Mouse (Mus musculus) small intestine, adult 2 months (tissue): ENCODE measurements around the gene Taf6l. TPM values are rescaled to one million over a fixed set of nuclear protein-coding genes. Genes with fewer than 3 reads are reported as not detected.
"Not testable (repeated sequence)": the region's sequence is repeated elsewhere in the genome, so short reads cannot be mapped to it uniquely, and the experiment has no call there.

Experiments
- H3K27ac ChIP-seq: fragments of 200-500 bp; 2 replicates; pipeline ENCODE4 v1.5.1; 2012; ENCODE audit warnings: low read depth, low read length, control low read depth, inconsistent platforms; ENCODE audit not compliant: insufficient read depth
- H3K27me3 ChIP-seq: fragments of 200-500 bp; 2 replicates; pipeline ENCODE4 v1.6.1; 2012; ENCODE audit warnings: mild to moderate bottlenecking, moderate library complexity, low read length, inconsistent platforms; ENCODE audit not compliant: control insufficient read depth, insufficient read depth
- H3K36me3 ChIP-seq: fragments of 200-500 bp; 2 replicates; pipeline ENCODE4 v1.6.1; 2012; ENCODE audit warnings: mild to moderate bottlenecking, low read length, control low read depth, inconsistent platforms; ENCODE audit not compliant: control insufficient read depth, insufficient read depth
- H3K4me1 ChIP-seq: fragments of 200-500 bp; 2 replicates; pipeline ENCODE4 v1.6.1; 2012; ENCODE audit warnings: low read length, inconsistent platforms, mixed read lengths; ENCODE audit not compliant: control insufficient read depth, insufficient read depth, insufficient read length
- H3K4me3 ChIP-seq: fragments of 200-500 bp; 2 replicates; pipeline ENCODE4 v1.5.1; 2012; ENCODE audit warnings: low read depth, mild to moderate bottlenecking, control low read depth, inconsistent platforms, low read length, moderate library complexity
- CTCF ChIP-seq: fragments of 200-500 bp; IDR thresholded peaks from 2 replicates; pipeline ENCODE4 v1.5.1; 2012; ENCODE audit warnings: low read depth, mild to moderate bottlenecking, control low read depth, inconsistent platforms, low read length, moderate library complexity, mixed read lengths; ENCODE audit not compliant: insufficient replicate concordance, insufficient read length; ENCODE audit errors: extremely low read depth
- POLR2A ChIP-seq: fragments of 200-500 bp; IDR thresholded peaks from 2 replicates; pipeline ENCODE4 v1.6.1; 2012; ENCODE audit warnings: low read depth, mild to moderate bottlenecking, control low read depth, inconsistent platforms, low read length, moderate library complexity
- WGBS: fragments of 180-500 bp; shearing (Covaris S2); methylation state at CpG from one replicate; pipeline ENCODE4 v1.1.7; 2018; 5-methylcytosine and 5-hydroxymethylcytosine counted together
- polyA plus RNA-seq: library from polyadenylated mRNA; depleted of rRNA; stranded (reverse); fragments of >200 nt; gene quantifications from 2 replicates; pipeline ENCODE4 v1.2.3, GENCODE M21; 2012

Gene Taf6l
- polyA plus RNA-seq, 1 experiment: 8.1 TPM

DNA sequence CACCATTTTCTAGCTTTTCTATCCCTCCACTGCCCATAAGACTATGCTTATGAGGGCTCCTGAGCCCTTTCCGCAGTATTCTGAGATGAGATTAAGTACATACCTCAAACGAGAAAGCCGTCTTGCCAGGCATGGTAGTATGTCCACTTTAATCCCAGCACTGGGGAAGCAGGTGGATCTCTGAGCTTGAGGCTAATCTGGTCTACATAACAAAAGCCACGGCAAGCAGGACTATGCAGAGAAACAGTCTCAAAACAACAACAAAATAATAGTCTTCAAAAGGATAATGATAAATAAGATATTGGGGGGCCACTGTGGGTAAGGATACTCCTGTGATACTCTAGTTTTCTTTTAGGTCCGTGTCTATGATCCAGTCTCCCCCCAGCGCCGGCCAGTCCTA lies 47.3 kb downstream of the Taf6l start:
- TF ChIP-seq POLR2A (no peak), CTCF (no peak)

DNA sequence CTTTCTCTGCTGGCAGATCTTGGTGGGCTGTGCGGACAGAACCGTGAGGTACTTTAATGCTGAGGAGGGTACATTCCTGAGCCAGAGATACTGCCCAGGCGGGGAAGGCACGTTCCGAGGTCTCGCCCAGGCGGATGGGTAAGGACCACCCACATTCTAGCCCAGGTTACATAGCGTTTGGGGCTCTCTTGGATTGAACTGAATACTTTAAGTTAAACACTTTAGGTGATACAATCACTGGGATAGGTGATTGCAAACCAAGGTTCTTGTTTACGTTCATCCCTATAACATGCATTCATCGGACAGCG lies 50.1 kb downstream of the Taf6l start:
- 2% methylated on average over 11 of the region's 11 CpGs for WGBS
- TF ChIP-seq POLR2A: no peak
- TF ChIP-seq CTCF: no peak
- H3K27ac ChIP-seq: no peak overlapping the region

More for the DNA sequence above, 47.3 kb downstream of the Taf6l start:
- H3K27ac ChIP-seq: no peak overlapping the region
- peaks cover 5% of the 10 kb centered on the region for H3K4me1 ChIP-seq
- H3K4me3 ChIP-seq: no peak overlapping the region
- H3K27me3 ChIP-seq: no peaks in the 10 kb centered on the region
- peaks cover 21% of the 10 kb centered on the region for H3K36me3 ChIP-seq
- 92% methylated on average over 7 of the region's 7 CpGs for WGBS

GRCm38 (mm10) chr19:8735389-8736159 lies 50.6 kb downstream of the Taf6l start, which contains the start of gene Wdr74:
Gene Wdr74, plus strand, starts transcription at chr19:8735827.
- Histone ChIP-seq H3K27ac (0 out of 2 replicates have a peak within 1 kb of the TSS, but pooled peaks have one; percentile 15), H3K4me3 (peak within 1 kb of the TSS; percentile 69), H3K36me3 (peaks cover 13% of the 10 kb centered on the region), H3K4me1 (no peaks in the 10 kb centered on the region), H3K27me3 (no peaks in the 10 kb centered on the region)
- TF ChIP-seq POLR2A (peak; percentile 32), CTCF (no peak)
- WGBS: under 1% methylated on average over 32 of the region's 32 CpGs

More for the DNA sequence above, 50.1 kb downstream of the Taf6l start:
- H3K36me3 ChIP-seq: peaks cover 13% of the 10 kb centered on the region
- H3K4me1 ChIP-seq: no peaks in the 10 kb centered on the region
- no peaks in the 10 kb centered on the region for H3K27me3 ChIP-seq
- peak overlapping the region; percentile 69 for H3K4me3 ChIP-seq

DNA sequence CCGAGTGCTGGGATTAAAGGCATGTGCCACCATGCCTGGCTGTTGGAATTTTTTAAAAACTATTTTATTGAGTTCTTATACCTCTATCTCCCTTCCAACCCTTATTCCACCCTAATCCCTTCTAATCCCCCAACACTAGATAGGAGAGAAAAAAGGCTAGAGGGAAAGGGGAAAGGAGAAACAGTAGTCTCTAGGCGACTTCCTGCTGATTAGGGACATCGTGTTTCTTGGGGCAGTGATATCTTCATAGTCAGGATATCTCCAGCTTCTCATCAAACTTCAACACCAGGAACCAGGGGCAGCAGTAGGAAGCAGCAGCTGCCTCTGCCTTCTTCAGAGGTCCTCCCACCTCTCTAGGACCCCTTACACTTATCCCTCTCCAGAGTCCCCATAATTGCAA lies 51.9 kb downstream of the Taf6l start:
- WGBS: 56% methylated on average over 3 of the region's 3 CpGs
- no peaks in the 10 kb centered on the region for H3K4me1 ChIP-seq
- H3K27me3 ChIP-seq: no peaks in the 10 kb centered on the region
- H3K27ac ChIP-seq: no peak overlapping the region
- no peak overlapping the region for H3K4me3 ChIP-seq
- peaks cover 5% of the 10 kb centered on the region for H3K36me3 ChIP-seq
- TF ChIP-seq POLR2A (no peak), CTCF (no peak)

DNA sequence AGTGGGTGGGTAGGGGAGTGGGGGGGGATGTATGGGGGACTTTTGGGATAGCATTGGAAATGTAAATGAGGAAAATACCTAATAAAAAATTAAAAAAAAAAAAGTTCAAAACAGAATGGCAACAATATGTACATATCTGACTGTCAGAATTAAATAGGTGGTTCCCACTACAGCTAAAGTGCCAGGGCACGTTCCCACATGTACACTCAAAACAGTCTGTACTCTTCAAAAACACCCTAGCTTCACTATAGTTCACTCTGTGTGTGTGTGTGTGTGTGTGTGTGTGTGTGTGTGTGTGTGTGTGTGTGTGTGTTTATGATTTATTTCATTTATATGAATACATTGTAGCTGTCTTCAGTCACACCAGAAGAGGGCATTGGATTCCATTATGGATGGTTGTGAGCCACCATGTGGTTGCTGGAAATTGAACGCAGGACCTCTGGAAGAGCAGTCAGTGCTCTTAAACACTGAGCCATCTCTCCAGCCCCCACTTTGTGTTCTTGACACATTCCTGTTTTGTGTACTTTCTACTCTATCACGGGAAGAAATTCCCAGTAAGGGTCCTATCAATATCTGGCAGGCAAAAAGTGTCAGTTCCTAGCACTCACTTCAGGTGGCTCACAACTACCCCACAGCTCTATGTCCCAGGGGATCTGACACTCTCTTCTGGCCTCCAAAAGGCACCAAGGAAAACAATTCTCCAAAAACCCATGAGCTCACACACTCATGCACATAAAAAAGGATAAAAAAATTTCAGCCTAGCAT lies 57.7 kb downstream of the Taf6l start:
- peaks cover 22% of the 10 kb centered on the region for H3K36me3 ChIP-seq
- H3K27ac ChIP-seq, H3K4me1 ChIP-seq, H3K27me3 ChIP-seq, H3K4me3 ChIP-seq: not testable (repeated sequence)
- WGBS: 42% methylated on average over 3 of the region's 3 CpGs

- WGBS: 23% methylated on average over 5 of the region's 5 CpGs
- no peak overlapping the region for H3K27ac ChIP-seq
- H3K4me1 ChIP-seq: no peaks in the 10 kb centered on the region; the same call in 1 of the 2 replicates
- TF ChIP-seq CTCF: no peak
- TF ChIP-seq POLR2A: no peak
- peaks cover 22% of the 10 kb centered on the region for H3K36me3 ChIP-seq
- H3K4me3 ChIP-seq: no peak overlapping the region
- H3K27me3 ChIP-seq: no peaks in the 10 kb centered on the region
Observed at GRCm38 (mm10) chr19:8727495-8728114, 58.6 kb downstream of the Taf6l start.
